Comparison of ENCODE assay signal across 21 mouse cellular contexts in the genomic region with DNA sequence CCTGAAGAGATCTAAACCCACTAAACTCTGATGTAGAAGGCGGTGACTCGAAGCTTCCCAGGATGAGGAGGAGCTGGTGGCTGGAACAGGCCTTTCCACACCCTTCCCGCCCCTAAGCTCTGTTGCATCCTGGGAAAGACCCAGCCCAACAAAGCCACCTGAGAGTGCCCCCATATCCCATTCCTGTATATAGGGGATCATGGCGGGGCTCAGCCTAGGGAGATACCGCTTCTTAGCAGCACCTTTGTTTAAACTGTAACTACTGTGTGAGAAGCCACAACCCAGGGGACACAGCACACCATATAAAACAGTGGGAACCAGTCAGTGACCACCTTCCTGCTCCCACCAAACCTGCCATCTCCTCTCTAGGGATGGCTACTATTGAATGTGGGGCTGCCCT.
DNase-seq lines count a peak whose midpoint lies in the region; ATAC-seq and TF ChIP-seq lines count a peak whose summit lies in the region.
"Had no signal": no experiment of that assay in that cellular context is flagged by ENCODE, and none has a peak within 500 bp of the region (broad histone marks: within the 10 kb centered on the region; RNA-seq: fewer than 3 reads in every experiment).

No protein-coding gene starts in this region.

- H3K9me3 ChIP-seq in midbrain, embryonic 11.5 days (ENCODE audit: control insufficient read depth, low read length), result no peaks in the 10 kb centered on the region
- H3K9me3 ChIP-seq in midbrain, postnatal 0 days (ENCODE audit: low read length), result no peaks in the 10 kb centered on the region
- H3K9me3 ChIP-seq: G1E had no signal

- H3K27ac ChIP-seq in midbrain, embryonic 11.5 days (ENCODE audit: low read depth, low read length), result no peak overlapping the region
- no peak overlapping the region for H3K27ac ChIP-seq in midbrain, postnatal 0 days (ENCODE audit: low read depth, low read length)
- H3K27ac ChIP-seq in testis, adult 2 months (ENCODE audit: control insufficient read depth, insufficient read depth, low read depth, low read length), result no peak overlapping the region

- H3K4me2 ChIP-seq in midbrain, embryonic 11.5 days, result no peak overlapping the region
- no peak overlapping the region for H3K4me2 ChIP-seq in midbrain, postnatal 0 days (ENCODE audit: low read depth, low read length, poor library complexity, severe bottlenecking)

- H3K27me3 ChIP-seq in midbrain, embryonic 11.5 days (ENCODE audit: control insufficient read depth, insufficient read depth, low read length), result no peaks in the 10 kb centered on the region
- no peaks in the 10 kb centered on the region for H3K27me3 ChIP-seq in midbrain, postnatal 0 days (ENCODE audit: insufficient read depth, low read length)
- no peaks in the 10 kb centered on the region for H3K27me3 ChIP-seq in testis, adult 2 months (ENCODE audit: control insufficient read depth, insufficient read depth, low read length)
- H3K27me3 ChIP-seq: CH12.LX, Patski had no signal

- H3K4me1 ChIP-seq in midbrain, embryonic 11.5 days (ENCODE audit: control insufficient read depth, insufficient read depth, low read length), result no peaks in the 10 kb centered on the region
- no peaks in the 10 kb centered on the region for H3K4me1 ChIP-seq in midbrain, postnatal 0 days (ENCODE audit: insufficient read depth, low read length)
- peaks cover 2% of the 10 kb centered on the region; the same call in 1 of the 2 replicates for H3K4me1 ChIP-seq in testis, adult 2 months (ENCODE audit: control insufficient read depth, insufficient read depth, low read length)

- 92% methylated on average over 5 of the region's 5 CpGs for WGBS in midbrain, embryonic 11.5 days
- 92% methylated on average over 5 of the region's 5 CpGs for WGBS in midbrain, postnatal 0 days

- peak; percentile 86 for DNase-seq in heart, adult 11 months
- no peak for DNase-seq in heart, adult 8-10 months (ENCODE audit: low spot score)
- DNase-seq in midbrain, embryonic 11.5 days (ENCODE audit: low spot score, missing footprints), result peak; percentile 41
- DNase-seq in midbrain, postnatal 0 days (ENCODE audit: low spot score), result no peak
- no peak for DNase-seq in testis, postnatal 14 days (ENCODE audit: low spot score)
- DNase-seq: adrenal gland, adult 2 months; adrenal gland, adult 8-10 months; adrenal gland, postnatal 10 days; adrenal gland, postnatal 14 days; adrenal gland, postnatal 25 days; adrenal gland, postnatal 36 days; B cell, adult 2 months; cerebellum, adult 11 months; cerebellum, adult 11-12 months; cerebellum, adult 18-20 months had no signal

- no peak for ATAC-seq in midbrain, embryonic 11.5 days (ENCODE audit: low FRiP score)
- ATAC-seq in midbrain, postnatal 0 days (ENCODE audit: low FRiP score), result no peak
- ATAC-seq: activated CD4-positive, CD25-positive, alpha-beta regulatory T cell, adult 4 months; CD4-positive, CD25-positive, alpha-beta regulatory T cell, adult 4 months; Patski had no signal

- no peak overlapping the region for H3K9ac ChIP-seq in midbrain, embryonic 11.5 days (ENCODE audit: low read length)
- H3K9ac ChIP-seq in midbrain, postnatal 0 days (replicated peaks; ENCODE audit: low read length, poor library complexity, severe bottlenecking), result no peak overlapping the region

- TF ChIP-seq POLR2A in testis, adult 2 months (IDR thresholded peaks at IDR 0.05; ENCODE audit: control insufficient read depth, low read depth, low read length), result no peak

- no peak for TF ChIP-seq CTCF in midbrain, postnatal 0 days (IDR thresholded peaks at IDR 0.05)
- no peak for TF ChIP-seq CTCF in testis, adult 2 months (IDR thresholded peaks at IDR 0.05; ENCODE audit: control insufficient read depth, insufficient read depth, insufficient replicate concordance, low read depth, low read length)

- no peaks in the 10 kb centered on the region; the same call in 1 of the 2 replicates for H3K36me3 ChIP-seq in midbrain, embryonic 11.5 days (ENCODE audit: control insufficient read depth, insufficient read depth, low read length)
- peaks cover 6% of the 10 kb centered on the region; the same call in 1 of the 2 replicates for H3K36me3 ChIP-seq in midbrain, postnatal 0 days (ENCODE audit: insufficient read depth, low read length)
- H3K36me3 ChIP-seq in testis, adult 2 months (ENCODE audit: control insufficient read depth, insufficient read depth, low read length), result no peaks in the 10 kb centered on the region
- H3K36me3 ChIP-seq: G1E had no signal

- no peak overlapping the region for H3K4me3 ChIP-seq in midbrain, embryonic 11.5 days (ENCODE audit: low read depth, low read length)
- H3K4me3 ChIP-seq in midbrain, postnatal 0 days (ENCODE audit: low read depth, low read length), result no peak overlapping the region
- H3K4me3 ChIP-seq in testis, adult 2 months (ENCODE audit: control insufficient read depth, low read depth, low read length), result peak overlapping the region; percentile 60

Comparison
In these comparisons a context has a peak if more than half of its experiments do, and no peak if none do; other contexts are left out.
1. DNase-seq: peak in heart, adult 11 months (single experiment) and midbrain, embryonic 11.5 days (single experiment); none in heart, adult 8-10 months (single experiment), midbrain, postnatal 0 days (single experiment) and testis, postnatal 14 days (single experiment).